ENCODE assay signal across 18 mouse cellular contexts in the genomic region with DNA sequence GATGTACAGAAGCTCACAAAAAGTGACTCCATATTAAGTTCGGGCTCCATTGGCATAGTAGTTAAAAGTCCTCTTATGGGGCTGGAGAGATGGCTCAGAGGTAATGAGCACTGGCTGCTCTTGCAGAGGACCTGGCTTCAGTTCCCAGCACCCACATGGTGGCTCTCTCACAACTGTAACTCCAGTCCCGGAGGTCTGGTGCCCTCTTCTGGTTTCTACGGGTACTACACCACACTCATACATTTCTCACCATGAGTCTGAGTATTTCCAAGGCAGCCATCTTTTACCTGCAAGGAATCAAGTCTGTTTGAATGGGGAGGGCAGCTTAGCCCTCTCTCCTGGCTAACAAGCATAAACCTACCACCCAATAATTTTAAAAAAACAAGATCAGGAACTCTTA. TPM values are rescaled to one million over a fixed set of nuclear protein-coding genes. Genes with fewer than 3 reads are reported as not detected.
DNase-seq lines count a peak whose midpoint lies in the region; TF ChIP-seq lines count a peak whose summit lies in the region.
"Had no signal": no experiment of that assay in that cellular context is flagged by ENCODE, and none has a peak within 500 bp of the region (broad histone marks: within the 10 kb centered on the region; RNA-seq: fewer than 3 reads in every experiment).

No protein-coding gene starts in this region.

- H3K4me1 ChIP-seq in liver, adult 2 months (ENCODE audit: control insufficient read depth, insufficient read depth, low read length): no peaks in the 10 kb centered on the region
- H3K4me1 ChIP-seq: midbrain, embryonic 12.5 days; neural tube, embryonic 15.5 days had no signal

- H3K79me2 ChIP-seq in liver, adult 2 months (ENCODE audit: control insufficient read depth, insufficient read depth, low read length): no peaks in the 10 kb centered on the region

- H3K27me3 ChIP-seq in liver, adult 2 months (ENCODE audit: control insufficient read depth, insufficient read depth, low read length): no peaks in the 10 kb centered on the region
- H3K27me3 ChIP-seq: heart, embryonic 12.5 days; midbrain, embryonic 12.5 days; neural tube, embryonic 15.5 days had no signal

- DNase-seq in gastrocnemius, adult 2 months: no peak
- DNase-seq in gastrocnemius, postnatal 4 days (ENCODE audit: low spot score in 2 of 2): no peak
- no peak for DNase-seq in liver, adult 2 months (ENCODE audit: extremely low read depth, low read depth, low spot score)
- no peak for DNase-seq in liver
- DNase-seq in B cell, adult 2 months: peak; percentile 54 to 60
- DNase-seq in ZHBTc4 (ENCODE audit: low read depth, low spot score): peak; percentile 79
- no peak for DNase-seq in spleen, adult 12 weeks (ENCODE audit: low spot score)
- no peak for DNase-seq in heart, postnatal 25 days (ENCODE audit: low spot score)
- DNase-seq: adrenal gland, postnatal 10 days; cerebellum, adult 11 months; cerebellum, postnatal 36 days; right cerebral cortex, postnatal 25 days had no signal

- intact Hi-C loops in gastrocnemius, adult 2 months (cut with DNase I): no loop called here
- intact Hi-C loops in heart, postnatal 25 days (cut with DNase I): loop anchor here (5.0 kb wide), 1 partner anchor 37 kb away; no protein-coding TSS in a partner anchor

- no peaks in the 10 kb centered on the region for H3K36me3 ChIP-seq in liver, adult 2 months (ENCODE audit: control insufficient read depth, insufficient read depth, low read length)
- H3K36me3 ChIP-seq: neural tube, embryonic 15.5 days had no signal

- no peak overlapping the region for H3K9ac ChIP-seq in liver, adult 2 months (ENCODE audit: low read depth, low read length)
- H3K9ac ChIP-seq: heart, embryonic 12.5 days; midbrain, embryonic 12.5 days; neural tube, embryonic 15.5 days had no signal

- no peak overlapping the region for H3K4me3 ChIP-seq in gastrocnemius, adult 2 months
- no peak overlapping the region for H3K4me3 ChIP-seq in liver, adult 2 months (ENCODE audit: insufficient read depth, low read depth, low read length)
- H3K4me3 ChIP-seq: heart, embryonic 12.5 days; limb, embryonic 10.5 days; midbrain, embryonic 12.5 days; myocyte; neural tube, embryonic 15.5 days had no signal

- 92% methylated on average over 3 of the region's 3 CpGs for WGBS in liver, adult 2 months

- TF ChIP-seq CTCF in gastrocnemius, adult 2 months (IDR thresholded peaks at IDR 0.05): peak; percentile 32; the same call in 1 of the 2 replicates
- 0 out of 2 replicates have a peak, but pooled peaks have one; percentile 14 for TF ChIP-seq CTCF in liver, adult 2 months (IDR thresholded peaks at IDR 0.05; ENCODE audit: low read depth, low read length)

- H3K27ac ChIP-seq in gastrocnemius, adult 2 months: no peak overlapping the region
- H3K27ac ChIP-seq in liver, adult 2 months (replicated peaks; ENCODE audit: insufficient read depth, low read depth, low read length): no peak overlapping the region
- H3K27ac ChIP-seq: limb, embryonic 10.5 days; macrophage; midbrain, embryonic 12.5 days; neural tube, embryonic 15.5 days had no signal

- TF ChIP-seq POLR2A in liver, adult 2 months (IDR thresholded peaks at IDR 0.05; ENCODE audit: extremely low read depth, insufficient read depth, low read length): no peak

RNA-seq across cellular contexts. Expression of a gene that starts 30.5 kb away (rescaled TPM):
- 1 to 10 TPM; 2.4 to 3.0 TPM for total RNA-seq in gastrocnemius, adult 2 months (2021)
- total RNA-seq in gastrocnemius, postnatal 4 days (2021): 10 to 100 TPM; 16.9 to 17.2 TPM
- total RNA-seq in liver, adult 2 months (2014; rRNA removed): 0.18 and 1.2 TPM in 2 replicates
- polyA plus RNA-seq in liver, adult 2 months (2012; rRNA removed): 0.23 and 0.27 TPM in 2 replicates
- total RNA-seq in heart, postnatal 25 days (2021): 10 to 100 TPM; 10.7 to 15.0 TPM

Comparison
In these comparisons a context has a peak if more than half of its experiments do, and no peak if none do; other contexts are left out.
1. DNase-seq: peak in B cell, adult 2 months (2 of 2) and ZHBTc4 (single experiment); none in gastrocnemius, adult 2 months (single experiment), gastrocnemius, postnatal 4 days (0 of 2), liver, adult 2 months (single experiment), liver (single experiment), spleen, adult 12 weeks (single experiment) and heart, postnatal 25 days (single experiment).